Mouse (Mus musculus) erythroblast, embryonic 14.5 days (primary cell): Measurements from ENCODE around the gene Ppox.

Experiments used
- GATA1 ChIP-seq: IDR thresholded peaks from 2 replicates; pipeline ENCODE4 v1.6.1; 2012; ENCODE audit warnings: low read length, inconsistent platforms, mixed read lengths
- TAL1 ChIP-seq: IDR thresholded peaks from 3 replicates; pipeline ENCODE4 v1.6.1; 2012; ENCODE audit warnings: low read length, inconsistent platforms, mixed read lengths

- TF ChIP-seq TAL1 (no peak), GATA1 (no peak)
These were observed 33.1 kb downstream of the Ppox start for GRCm38 (mm10) chr1:171247916-171248315.
